Mouse (Mus musculus): ENCODE results near the gene Defa17.
"Not testable (repeated sequence)": the region's sequence is repeated elsewhere in the genome, so short reads cannot be mapped to it uniquely, and the experiment has no call there.

Defa17 gene

DNA sequence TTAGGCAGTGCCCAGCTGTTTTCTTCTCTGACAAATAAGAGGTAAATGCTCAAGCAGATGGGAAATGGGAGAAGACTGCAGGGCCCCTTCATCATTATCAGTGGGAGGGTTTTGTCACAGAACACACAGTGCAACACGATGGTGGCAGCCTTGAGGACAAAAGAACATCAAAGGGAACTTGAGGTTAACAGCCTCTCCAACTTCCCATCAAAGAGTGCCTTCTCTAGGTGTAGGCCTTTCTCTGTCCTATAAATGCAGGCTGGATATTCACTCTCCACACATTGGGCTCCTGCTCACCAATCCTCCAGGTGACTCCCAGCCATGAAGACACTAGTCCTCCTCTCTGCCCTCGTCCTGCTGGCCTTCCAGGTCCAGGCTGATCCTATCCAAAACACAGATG, at the start of gene Defa17:
Gene Defa17 (plus strand): TSS at position 301 of the 400 bp plus-strand sequence.
- DNase-seq (ENCODE audit: low read depth, low spot score): not testable (repeated sequence)

DNA sequence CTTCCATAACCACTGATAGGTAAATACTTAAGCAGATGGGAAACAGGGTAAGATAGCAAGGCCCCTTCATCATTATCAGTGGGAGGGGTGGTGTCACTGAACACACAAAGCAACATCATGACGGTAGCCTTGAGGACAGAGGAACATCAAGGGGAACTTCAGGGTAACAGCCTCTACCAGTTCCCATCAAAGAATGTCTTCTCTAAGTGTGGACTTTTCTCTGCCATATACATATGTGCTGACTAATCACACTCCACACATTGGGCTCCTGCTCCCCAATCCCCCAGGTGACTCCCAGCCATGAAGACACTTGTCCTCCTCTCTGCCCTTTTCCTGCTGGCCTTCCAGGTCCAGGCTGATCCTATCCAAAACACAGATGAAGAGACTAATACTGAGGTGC, 37.7 kb upstream of the Defa17 start, which contains the start of gene Defa26:
Gene Defa26 (plus strand): TSS at position 301 of the 400 bp plus-strand sequence.
- DNase-seq (ENCODE audit: low read depth, low spot score): not testable (repeated sequence)

DNA sequence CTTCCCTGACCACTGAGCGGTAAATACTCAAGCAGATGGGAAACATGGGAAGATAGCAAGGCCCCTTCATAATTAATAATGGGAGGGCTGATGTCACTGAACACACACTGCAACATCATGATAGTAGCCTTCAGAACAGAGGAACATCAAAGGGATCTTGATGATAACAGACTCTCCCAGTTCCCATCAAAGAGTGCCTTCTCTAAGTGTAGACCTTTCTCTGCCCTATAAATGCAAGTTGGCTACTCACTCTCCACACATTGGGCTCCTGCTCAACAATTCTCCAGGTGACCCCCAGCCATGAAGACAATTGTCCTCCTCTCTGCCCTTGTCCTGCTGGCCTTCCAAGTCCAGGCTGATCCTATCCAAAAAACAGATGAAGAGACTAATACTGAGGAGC, 9.9 kb downstream of the Defa17 start, which contains the start of gene Defa34:
Gene Defa34 (plus strand): TSS at position 301 of the 400 bp plus-strand sequence.
- not testable (repeated sequence) for DNase-seq (ENCODE audit: low read depth, low spot score)

DNA sequence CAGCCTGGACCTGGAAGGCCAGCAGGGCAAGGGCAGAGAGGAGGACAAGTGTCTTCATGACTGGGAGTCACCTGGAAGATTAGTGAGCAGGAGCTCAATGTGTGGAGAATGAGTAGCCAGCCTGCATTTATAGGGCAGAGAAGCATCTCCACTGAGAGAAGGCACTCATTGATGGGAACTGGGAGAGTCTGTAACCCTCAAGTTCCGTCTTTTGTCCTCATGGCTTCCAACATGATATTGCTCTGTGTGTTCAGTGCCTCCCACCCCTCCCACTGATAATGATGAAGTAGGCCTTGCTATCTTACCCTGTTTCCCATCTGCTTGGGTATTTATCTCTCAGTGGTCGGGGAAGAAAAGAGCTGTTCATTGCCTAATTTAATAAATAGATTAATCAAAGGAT, 48.0 kb downstream of the Defa17 start, which contains the start of gene AY761184:
Gene AY761184 (minus strand): TSS at position 101 of the 400 bp plus-strand sequence.
- DNase-seq (ENCODE audit: low read depth, low spot score): not testable (repeated sequence)

All from CD4-positive helper T cell, adult 2 months (primary cell).